Mouse (Mus musculus) ES-CJ7 (cell line): ENCODE data around the gene Pms1.
A peak's percentile ranks its signal among the peaks of the same experiment; 100 is the strongest.

Source experiments
- DNase-seq: peaks from one replicate; pipeline ENCODE4 v3.0.0; 2011; ENCODE audit warnings: low read depth, low spot score

Gene Pms1

GRCm38 (mm10) chr1:53201630-53202199 lies 95.1 kb downstream of the Pms1 start:
- DNase-seq: no peak

DNA sequence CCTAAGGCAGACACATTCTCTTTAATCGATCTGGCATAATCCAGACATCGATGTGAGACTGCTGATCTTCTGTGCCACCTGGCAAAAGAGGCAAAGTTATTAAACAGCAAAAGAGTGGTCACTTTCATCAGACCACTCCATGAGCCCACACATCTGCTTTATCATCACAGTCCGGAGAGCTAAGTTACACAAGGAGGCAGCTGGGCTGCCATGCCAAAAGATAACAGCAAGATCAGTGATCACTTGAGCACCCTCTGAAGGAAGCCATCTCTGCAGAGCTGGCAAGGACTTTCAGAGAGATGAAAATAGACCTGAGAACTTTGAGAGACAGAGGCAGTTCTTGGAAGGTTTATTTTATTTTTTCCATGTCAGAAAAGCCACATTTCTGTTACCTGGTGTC lies 102.3 kb downstream of the Pms1 start:
- DNase-seq: no peak

DNA sequence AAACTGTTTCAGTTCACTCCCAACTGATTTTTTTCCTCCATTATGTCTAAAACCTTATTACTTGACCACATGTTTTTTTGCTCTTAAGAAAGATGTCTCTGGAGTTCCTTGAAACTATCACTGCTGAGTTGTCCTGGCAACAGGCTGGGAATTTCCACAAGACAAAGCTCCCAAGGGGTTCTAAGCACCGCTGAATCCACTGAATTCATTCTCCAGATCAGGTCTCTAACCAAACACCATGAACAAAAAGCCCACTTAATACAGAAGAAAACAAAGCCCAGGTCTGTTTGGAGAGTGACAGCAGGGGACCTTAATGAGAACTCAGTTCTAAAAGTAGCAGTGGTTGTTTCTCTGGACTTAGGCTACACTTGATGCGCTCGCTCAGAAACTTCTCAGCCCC lies 105.6 kb downstream of the Pms1 start:
- no peak for DNase-seq

- DNase-seq: no peak
Observed at GRCm38 (mm10) chr1:53189620-53190019, 107.2 kb downstream of the Pms1 start.

DNA sequence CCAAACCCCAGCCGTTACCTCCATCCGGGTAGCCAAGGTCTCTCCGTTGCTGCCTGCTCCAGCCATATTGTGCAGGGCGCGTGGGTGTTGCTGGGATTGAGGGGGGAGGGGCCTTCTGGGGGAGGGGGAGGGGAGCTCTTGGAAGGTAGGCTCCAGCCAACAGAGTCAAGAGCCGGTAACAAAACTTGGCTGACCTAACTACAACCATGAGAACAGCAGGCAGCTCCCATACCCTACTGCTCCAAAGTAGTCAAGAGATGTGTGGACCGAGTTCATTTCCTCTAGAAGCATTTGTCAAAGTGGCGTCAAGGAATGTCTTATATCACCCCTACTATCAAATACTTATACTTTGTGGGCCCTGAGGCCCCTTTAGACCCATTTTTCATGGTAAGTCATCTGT lies 109.3 kb downstream of the Pms1 start, which contains the start of gene 1700019A02Rik:
Gene 1700019A02Rik, minus strand, starts transcription at position 101 of the 400 bp plus-strand sequence.
- DNase-seq: peak; percentile 16

DNA sequence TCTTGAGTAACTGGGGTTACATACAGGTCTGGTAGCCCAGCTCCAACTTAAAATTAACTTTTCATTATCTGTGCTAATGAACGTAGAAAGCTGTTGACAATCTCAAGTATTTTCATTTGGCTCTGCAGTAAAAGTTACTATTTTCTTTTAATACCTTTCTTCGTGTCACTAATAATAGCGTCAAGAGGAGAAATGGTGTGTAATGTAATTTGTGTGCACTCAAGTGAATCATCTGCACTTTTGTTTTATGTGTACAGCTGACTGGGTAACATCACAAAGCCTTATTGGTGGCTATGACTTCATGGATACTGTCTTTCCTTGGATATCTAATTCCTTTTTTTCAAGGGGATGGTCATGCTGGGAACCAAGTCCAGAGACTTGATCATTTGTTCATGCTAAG lies 110.5 kb downstream of the Pms1 start:
- DNase-seq: no peak

- DNase-seq: no peak
Observed at GRCm38 (mm10) chr1:53157715-53158114, 139.1 kb downstream of the Pms1 start.
